Mouse (Mus musculus) spleen, adult 18-20 months (tissue): Measurements from ENCODE around the gene Metrn.

ENCODE experiments used
- DNase-seq, 2 experiments: peaks; one replicate each; pipeline ENCODE4 v3.0.0; 2022; ENCODE audit warnings: mixed read lengths in 2 of 2

The Metrn gene

GRCm38 (mm10) chr17:25762591-25762990 is 34.3 kb downstream of the Metrn start:
- no peak for DNase-seq

- no peak for DNase-seq
Observed at GRCm38 (mm10) chr17:25761561-25761970, 35.4 kb downstream of the Metrn start.

- DNase-seq: no peak
Observed at GRCm38 (mm10) chr17:25760148-25760547, 36.8 kb downstream of the Metrn start.

- DNase-seq: no peak
Observed at GRCm38 (mm10) chr17:25757691-25758090, 39.2 kb downstream of the Metrn start.

GRCm38 (mm10) chr17:25756378-25757242 is 40.3 kb downstream of the Metrn start:
- DNase-seq: no peak

- DNase-seq: no peak
Observed at GRCm38 (mm10) chr17:25755627-25756377, 41.1 kb downstream of the Metrn start.

- no peak for DNase-seq
Observed at GRCm38 (mm10) chr17:25755086-25755485, 41.9 kb downstream of the Metrn start.

GRCm38 (mm10) chr17:25754241-25754640 is 42.7 kb downstream of the Metrn start, which contains the start of gene Msln:
Gene Msln (minus strand): TSS chr17:25754378.
- DNase-seq: no peak

GRCm38 (mm10) chr17:25751446-25751845 is 45.5 kb downstream of the Metrn start:
- DNase-seq: no peak

- DNase-seq: no peak
Observed at GRCm38 (mm10) chr17:25749314-25749713, 47.6 kb downstream of the Metrn start.

GRCm38 (mm10) chr17:25748238-25748637 is 48.7 kb downstream of the Metrn start:
- no peak for DNase-seq

- no peak for DNase-seq
Observed at GRCm38 (mm10) chr17:25744311-25744710, 52.6 kb downstream of the Metrn start.

GRCm38 (mm10) chr17:25743831-25744230 is 53.1 kb downstream of the Metrn start:
- DNase-seq: no peak
